Mouse (Mus musculus) embryonic facial prominence, embryonic 13.5 days (tissue): ENCODE results near the gene Man2a1. TPM values are rescaled to one million over a fixed set of nuclear protein-coding genes. Genes with fewer than 3 reads are reported as not detected.

Experiments
- ATAC-seq: fragments of 200-750 bp; cut with Nextera tagmentation; 2 replicates; pipeline ENCODE4 v1.8.0; 2017; ENCODE audit warnings: low read depth; ENCODE audit not compliant: insufficient number of reproducible peaks, insufficient read depth, low FRiP score, low TSS enrichment
- H3K27ac ChIP-seq: fragments of 300-500 bp; sonication (generic); 2 replicates; pipeline ENCODE4 v1.5.1; 2015; ENCODE audit warnings: moderate library complexity, mild to moderate bottlenecking, inconsistent platforms
- H3K27me3 ChIP-seq: fragments of 300-500 bp; sonication (generic); 2 replicates; pipeline ENCODE4 v1.6.1; 2015; ENCODE audit warnings: mild to moderate bottlenecking, inconsistent platforms
- H3K36me3 ChIP-seq: fragments of 300-500 bp; sonication (generic); 2 replicates; pipeline ENCODE4 v1.6.1; 2015; ENCODE audit warnings: mild to moderate bottlenecking, inconsistent platforms
- H3K4me1 ChIP-seq: fragments of 300-500 bp; sonication (generic); 2 replicates; pipeline ENCODE4 v1.6.1; 2015; ENCODE audit warnings: inconsistent platforms
- H3K4me2 ChIP-seq: fragments of 300-500 bp; sonication (generic); 2 replicates; pipeline ENCODE4 v1.6.1; 2015; ENCODE audit warnings: moderate library complexity, mild to moderate bottlenecking, inconsistent platforms
- H3K4me3 ChIP-seq: fragments of 300-500 bp; sonication (generic); 2 replicates; pipeline ENCODE4 v1.5.1; 2015; ENCODE audit warnings: mild to moderate bottlenecking, inconsistent platforms
- H3K9ac ChIP-seq: fragments of 300-500 bp; sonication (generic); 2 replicates; pipeline ENCODE4 v1.6.1; 2015; ENCODE audit warnings: mild to moderate bottlenecking, inconsistent platforms
- H3K9me3 ChIP-seq: fragments of 300-500 bp; sonication (generic); 2 replicates; pipeline ENCODE4 v1.6.1; 2016; ENCODE audit warnings: inconsistent platforms
- WGBS: fragments of 180-500 bp; shearing (Covaris S2); methylation state at CpG from one replicate; pipeline ENCODE4 v1.1.7; 2015; ENCODE audit warnings: mixed read lengths; 5-methylcytosine and 5-hydroxymethylcytosine counted together
- polyA plus RNA-seq: library from polyadenylated mRNA; unstranded; fragments of >200 nt; fragmentation: Nextera tagmentation; extraction: Ambion mirVana; gene quantifications from 2 replicates; pipeline ENCODE4 v1.2.1, GENCODE M21; 2015

The Man2a1 gene
- polyA plus RNA-seq, 1 experiment from 2014 or later, result 10.0 TPM

- Histone ChIP-seq H3K36me3 (no peaks in the 10 kb centered on the region), H3K27me3 (no peaks in the 10 kb centered on the region), H3K4me3 (peak overlapping the region; percentile 88), H3K27ac (no peak overlapping the region), H3K4me1 (peaks cover 38% of the 10 kb centered on the region), H3K4me2 (peak overlapping the region; percentile 98), H3K9me3 (no peaks in the 10 kb centered on the region), H3K9ac (0 out of 2 replicates have a peak overlapping the region, but pooled peaks have one; percentile 92)
- 83% methylated on average over 5 of the region's 5 CpGs for WGBS
- ATAC-seq, result no peak
Observed at GRCm38 (mm10) chr17:64603534-64603933, 3.0 kb downstream of the Man2a1 start.

- Histone ChIP-seq H3K36me3 (no peaks in the 10 kb centered on the region), H3K4me3 (no peak overlapping the region), H3K4me2 (peak overlapping the region; percentile 98), H3K27ac (no peak overlapping the region), H3K4me1 (peaks cover 42% of the 10 kb centered on the region), H3K9ac (no peak overlapping the region), H3K9me3 (no peaks in the 10 kb centered on the region), H3K27me3 (no peaks in the 10 kb centered on the region)
- WGBS, result 63% methylated on average over 5 of the region's 5 CpGs
- no peak for ATAC-seq
Observed at GRCm38 (mm10) chr17:64604163-64604562, 3.6 kb downstream of the Man2a1 start.

GRCm38 (mm10) chr17:64608228-64608627 is 7.7 kb downstream of the Man2a1 start:
- ATAC-seq, result no peak
- H3K4me3 ChIP-seq, result no peak overlapping the region
- no peaks in the 10 kb centered on the region for H3K27me3 ChIP-seq
- H3K27ac ChIP-seq, result no peak overlapping the region
- WGBS, result 89% methylated on average over 6 of the region's 6 CpGs
- peaks cover 30% of the 10 kb centered on the region for H3K4me1 ChIP-seq
- no peak overlapping the region for H3K9ac ChIP-seq
- no peaks in the 10 kb centered on the region for H3K9me3 ChIP-seq
- H3K4me2 ChIP-seq, result no peak overlapping the region
- H3K36me3 ChIP-seq, result no peaks in the 10 kb centered on the region

- no peak for ATAC-seq
- H3K9ac ChIP-seq, result no peak overlapping the region
- H3K4me3 ChIP-seq, result no peak overlapping the region
- WGBS, result 66% methylated on average over 6 of the region's 6 CpGs
- no peak overlapping the region for H3K27ac ChIP-seq
- peaks cover 25% of the 10 kb centered on the region for H3K4me1 ChIP-seq
- H3K27me3 ChIP-seq, result no peaks in the 10 kb centered on the region
- no peak overlapping the region for H3K4me2 ChIP-seq
- H3K36me3 ChIP-seq, result no peaks in the 10 kb centered on the region
- no peaks in the 10 kb centered on the region for H3K9me3 ChIP-seq
Observed at GRCm38 (mm10) chr17:64608923-64609598, 8.5 kb downstream of the Man2a1 start.

- Histone ChIP-seq H3K36me3 (no peaks in the 10 kb centered on the region), H3K9me3 (no peaks in the 10 kb centered on the region), H3K9ac (no peak overlapping the region), H3K4me3 (no peak overlapping the region), H3K4me1 (peaks cover 19% of the 10 kb centered on the region), H3K27me3 (no peaks in the 10 kb centered on the region), H3K27ac (no peak overlapping the region), H3K4me2 (no peak overlapping the region)
- ATAC-seq, result no peak
- WGBS, result 33% methylated on average over 3 of the region's 3 CpGs
Observed at GRCm38 (mm10) chr17:64609741-64610140, 9.2 kb downstream of the Man2a1 start.

- no peak overlapping the region for H3K4me3 ChIP-seq
- H3K27me3 ChIP-seq, result no peaks in the 10 kb centered on the region
- no peak for ATAC-seq
- H3K9ac ChIP-seq, result no peak overlapping the region
- peaks cover 14% of the 10 kb centered on the region; the same call in 1 of the 2 replicates for H3K4me1 ChIP-seq
- WGBS, result 82% methylated on average over 5 of the region's 5 CpGs
- no peak overlapping the region for H3K27ac ChIP-seq
- no peak overlapping the region for H3K4me2 ChIP-seq
- H3K36me3 ChIP-seq, result no peaks in the 10 kb centered on the region
- H3K9me3 ChIP-seq, result no peaks in the 10 kb centered on the region
Observed at GRCm38 (mm10) chr17:64611426-64611825, 10.9 kb downstream of the Man2a1 start.

GRCm38 (mm10) chr17:64612135-64612885 is 11.8 kb downstream of the Man2a1 start:
- Histone ChIP-seq H3K4me3 (no peak overlapping the region), H3K27ac (no peak overlapping the region; the same call in 1 of the 2 replicates), H3K36me3 (no peaks in the 10 kb centered on the region), H3K9ac (no peak overlapping the region), H3K9me3 (no peaks in the 10 kb centered on the region), H3K4me2 (no peak overlapping the region), H3K4me1 (peaks cover 14% of the 10 kb centered on the region; the same call in 1 of the 2 replicates), H3K27me3 (no peaks in the 10 kb centered on the region)
- no peak for ATAC-seq
- 80% methylated on average over 16 of the region's 16 CpGs for WGBS

- WGBS, result 70% methylated on average over 3 of the region's 3 CpGs
- H3K27ac ChIP-seq, result no peak overlapping the region; the same call in 1 of the 2 replicates
- peaks cover 14% of the 10 kb centered on the region; the same call in 1 of the 2 replicates for H3K4me1 ChIP-seq
- H3K27me3 ChIP-seq, result no peaks in the 10 kb centered on the region
- H3K4me2 ChIP-seq, result no peak overlapping the region
- no peak for ATAC-seq
- H3K9ac ChIP-seq, result no peak overlapping the region
- H3K9me3 ChIP-seq, result no peaks in the 10 kb centered on the region
- H3K4me3 ChIP-seq, result no peak overlapping the region
- no peaks in the 10 kb centered on the region for H3K36me3 ChIP-seq
Observed at GRCm38 (mm10) chr17:64612930-64613329, 12.4 kb downstream of the Man2a1 start.

GRCm38 (mm10) chr17:64613351-64613750 is 12.8 kb downstream of the Man2a1 start:
- Histone ChIP-seq H3K4me3 (no peak overlapping the region), H3K9ac (no peak overlapping the region), H3K4me2 (no peak overlapping the region), H3K27me3 (no peaks in the 10 kb centered on the region), H3K27ac (no peak overlapping the region), H3K9me3 (no peaks in the 10 kb centered on the region), H3K4me1 (peaks cover 14% of the 10 kb centered on the region; the same call in 1 of the 2 replicates), H3K36me3 (no peaks in the 10 kb centered on the region)
- WGBS, result 54% methylated on average over 3 of the region's 3 CpGs
- no peak for ATAC-seq

- Histone ChIP-seq H3K36me3 (no peaks in the 10 kb centered on the region), H3K27ac (no peak overlapping the region), H3K9ac (no peak overlapping the region), H3K4me2 (no peak overlapping the region), H3K4me1 (peaks cover 8% of the 10 kb centered on the region; the same call in 1 of the 2 replicates), H3K9me3 (no peaks in the 10 kb centered on the region), H3K4me3 (no peak overlapping the region), H3K27me3 (no peaks in the 10 kb centered on the region)
- WGBS, result 92% methylated on average over 3 of the region's 3 CpGs
- no peak for ATAC-seq
Observed at GRCm38 (mm10) chr17:64614804-64615203, 14.3 kb downstream of the Man2a1 start.

GRCm38 (mm10) chr17:64615420-64615819 is 14.9 kb downstream of the Man2a1 start:
- no peak for ATAC-seq
- no peaks in the 10 kb centered on the region for H3K36me3 ChIP-seq
- no peak overlapping the region for H3K9ac ChIP-seq
- no peaks in the 10 kb centered on the region for H3K27me3 ChIP-seq
- H3K9me3 ChIP-seq, result no peaks in the 10 kb centered on the region
- peaks cover 8% of the 10 kb centered on the region; the same call in 1 of the 2 replicates for H3K4me1 ChIP-seq
- no peak overlapping the region for H3K4me2 ChIP-seq
- H3K4me3 ChIP-seq, result no peak overlapping the region
- WGBS, result 80% methylated on average over 6 of the region's 6 CpGs
- H3K27ac ChIP-seq, result no peak overlapping the region

- no peaks in the 10 kb centered on the region for H3K36me3 ChIP-seq
- H3K27ac ChIP-seq, result no peak overlapping the region
- no peaks in the 10 kb centered on the region for H3K27me3 ChIP-seq
- H3K4me2 ChIP-seq, result no peak overlapping the region
- H3K9me3 ChIP-seq, result no peaks in the 10 kb centered on the region
- no peak overlapping the region for H3K4me3 ChIP-seq
- H3K4me1 ChIP-seq, result peaks cover 8% of the 10 kb centered on the region; the same call in 1 of the 2 replicates
- WGBS, result 69% methylated on average over 6 of the region's 6 CpGs
- no peak for ATAC-seq
- H3K9ac ChIP-seq, result no peak overlapping the region
Observed at GRCm38 (mm10) chr17:64616259-64616658, 15.7 kb downstream of the Man2a1 start.
